Comparison of ENCODE assay signal across 9 mouse cellular contexts in the genomic region with DNA sequence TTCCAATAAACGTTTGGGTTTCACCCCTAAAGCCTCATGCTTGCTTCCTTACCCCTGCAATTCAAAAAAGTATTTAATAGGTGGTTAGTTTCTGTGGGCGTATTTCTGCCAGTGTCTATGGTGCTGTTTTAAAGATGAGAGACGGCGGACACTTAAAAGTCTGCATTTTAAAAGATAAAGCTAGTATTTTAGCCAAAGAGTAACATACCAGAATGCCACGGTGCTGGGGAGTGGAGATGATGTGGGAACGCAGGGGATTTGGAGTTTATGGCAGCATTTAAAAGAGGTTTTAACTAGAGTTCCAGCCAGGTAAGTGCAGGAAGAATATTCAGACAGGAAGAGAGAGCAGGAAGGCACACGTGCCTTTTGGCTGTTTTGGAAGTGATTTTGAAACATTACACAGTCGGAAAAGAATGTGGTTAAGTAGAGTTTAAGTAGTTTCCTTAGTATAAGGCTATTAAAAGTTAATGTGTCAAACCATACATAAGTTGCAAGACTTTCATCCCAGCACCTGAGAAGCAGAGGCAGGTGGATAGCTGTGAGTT. TPM values are rescaled to one million over a fixed set of nuclear protein-coding genes. Genes with fewer than 3 reads are reported as not detected.
DNase-seq lines count a peak whose midpoint lies in the region; ATAC-seq and TF ChIP-seq lines count a peak whose summit lies in the region.
"Had no signal": no experiment of that assay in that cellular context is flagged by ENCODE, and none has a peak within 500 bp of the region (broad histone marks: within the 10 kb centered on the region; RNA-seq: fewer than 3 reads in every experiment).

No protein-coding gene starts in this region.

- peak overlapping the region; percentile 81 for H3K9ac ChIP-seq in heart, adult 2 months (ENCODE audit: low read depth, low read length)
- peak overlapping the region; percentile 83 for H3K9ac ChIP-seq in heart, embryonic 16.5 days (ENCODE audit: low read length)

- TF ChIP-seq POLR2A in heart, adult 2 months (IDR thresholded peaks at IDR 0.05; ENCODE audit: insufficient read depth, low read depth, low read length) = no peak

- H3K79me2 ChIP-seq in heart, adult 2 months (replicated peaks; ENCODE audit: control insufficient read depth, insufficient read depth, low read length) = no peaks in the 10 kb centered on the region
- H3K79me2 ChIP-seq in macrophage (ENCODE audit: inconsistent target) = peaks cover 21% of the 10 kb centered on the region

- H3K36me3 ChIP-seq in heart, adult 2 months (ENCODE audit: control insufficient read depth, insufficient read depth, low read length) = peaks cover 23% of the 10 kb centered on the region
- H3K36me3 ChIP-seq in E14TG2a.4 (ENCODE audit: insufficient read depth, low read length) = peaks cover 37% of the 10 kb centered on the region
- peaks cover 22% of the 10 kb centered on the region for H3K36me3 ChIP-seq in heart, embryonic 16.5 days (ENCODE audit: control insufficient read depth, insufficient read depth)
- H3K36me3 ChIP-seq in macrophage (ENCODE audit: inconsistent target) = peaks cover 21% of the 10 kb centered on the region; the same call in 1 of the 2 replicates

- peaks cover 3% of the 10 kb centered on the region for H3K4me1 ChIP-seq in heart, adult 2 months (ENCODE audit: control insufficient read depth, insufficient read depth, low read length)
- peaks cover 30% of the 10 kb centered on the region for H3K4me1 ChIP-seq in E14TG2a.4 (replicated peaks; ENCODE audit: low read depth, low read length)
- H3K4me1 ChIP-seq in heart, embryonic 16.5 days (ENCODE audit: control insufficient read depth, insufficient read depth, low read length) = peaks cover 18% of the 10 kb centered on the region

- H3K4me3 ChIP-seq in heart, adult 2 months = peak overlapping the region; percentile 69
- H3K4me3 ChIP-seq in E14TG2a.4 (replicated peaks; ENCODE audit: low read length) (peak overlapping the region; percentile 97), macrophage (ENCODE audit: inconsistent target) (peak overlapping the region; percentile 87)
- peak overlapping the region; percentile 94 for H3K4me3 ChIP-seq in heart, embryonic 16.5 days (ENCODE audit: low read length)

- H3K9me3 ChIP-seq in E14TG2a.4 (ENCODE audit: low read length) = no peaks in the 10 kb centered on the region
- H3K9me3 ChIP-seq in heart, embryonic 16.5 days (replicated peaks; ENCODE audit: control insufficient read depth, low read length) = no peaks in the 10 kb centered on the region

- no peak for TF ChIP-seq CTCF in heart, adult 2 months (IDR thresholded peaks at IDR 0.05)
- TF ChIP-seq CTCF in E14TG2a.4 (conservative IDR thresholded peaks at IDR 0.05; ENCODE audit: low read length) = no peak

- intact Hi-C loops in heart, adult 2 months (cut with DNase I) = loop anchor here (5.0 kb wide), 1 partner anchor 1066 kb away; no protein-coding TSS in a partner anchor
- intact Hi-C loops in heart, postnatal 14 days (cut with DNase I) = no loop called here
- intact Hi-C loops in left cerebral cortex, postnatal 14 days (cut with DNase I) = no loop called here
- intact Hi-C loops in gastrocnemius, postnatal 36 days (cut with DNase I) = no loop called here

- no peak for TF ChIP-seq EP300 in heart, adult 2 months (IDR thresholded peaks at IDR 0.05; ENCODE audit: insufficient read depth, low read depth, low read length)

- peak overlapping the region; percentile 84 for H3K27ac ChIP-seq in heart, adult 2 months
- H3K27ac ChIP-seq in heart, embryonic 16.5 days (ENCODE audit: low read length) = peak overlapping the region; percentile 81
- peak overlapping the region; percentile 79 for H3K27ac ChIP-seq in macrophage

- H3K4me2 ChIP-seq in heart, embryonic 16.5 days (ENCODE audit: low read depth, low read length) = peak overlapping the region; percentile 89

- H3K27me3 ChIP-seq in heart, adult 2 months (ENCODE audit: control insufficient read depth, insufficient read depth, low read length) = no peaks in the 10 kb centered on the region
- H3K27me3 ChIP-seq in E14TG2a.4 (ENCODE audit: insufficient read depth, low read length) = no peaks in the 10 kb centered on the region
- no peaks in the 10 kb centered on the region for H3K27me3 ChIP-seq in heart, embryonic 16.5 days (ENCODE audit: control insufficient read depth, insufficient read depth, low read length)

- ATAC-seq in heart, embryonic 16.5 days (replicated peaks; ENCODE audit: extremely low read depth, insufficient read depth, low FRiP score) = no peak

- no peak for DNase-seq in heart, adult 2 months
- no peak for DNase-seq in heart, postnatal 14 days
- DNase-seq in left cerebral cortex, postnatal 14 days (ENCODE audit: low spot score in 2 of 2) = no peak
- DNase-seq in cerebellum, postnatal 14 days = no peak
- DNase-seq in gastrocnemius, postnatal 36 days = no peak
- DNase-seq: gastrocnemius, postnatal 25 days had no signal

- 5% methylated on average over 8 of the region's 8 CpGs for WGBS in heart, adult 2 months
- WGBS in heart, embryonic 16.5 days = 7% methylated on average over 8 of the region's 8 CpGs
- 4% methylated on average over 8 of the region's 8 CpGs for WGBS in macrophage (ENCODE audit: missing documents)

RNA-seq across cellular contexts. Expression of a gene that starts 1.1 kb away (rescaled TPM):
- 100 to 1,000 TPM; 189 to 223 TPM for total RNA-seq in heart, adult 2 months (2021)
- 457 and 603 TPM in 2 replicates for polyA plus RNA-seq in heart, adult 2 months (2012; rRNA removed)
- total RNA-seq in heart, postnatal 14 days (2021) = 100 to 1,000 TPM; 219 to 226 TPM
- polyA plus RNA-seq in heart, embryonic 16.5 days (2015; fragmentation: Nextera tagmentation; extraction: Ambion mirVana) = 80.6 and 89.4 TPM in 2 replicates
- total RNA-seq in macrophage (2018; cell fraction: chromatin; rRNA removed) = 100 to 1,000 TPM in 23 of 26 experiments, 10 to 100 TPM in 3; 75.3 to 366 (median 135) TPM
- 1,000 to 10,000 TPM; 1,022 to 2,773 (median 1,792) TPM for total RNA-seq in macrophage (2018; cell fraction: cytosol; rRNA removed)
- total RNA-seq in macrophage (2018; cell fraction: nucleus; rRNA removed) = 100 to 1,000 TPM; 214 to 596 (median 294) TPM
- 762 to 2,105 TPM (median 1,911 TPM) in 3 replicates for polyA plus RNA-seq in macrophage (2018)
- total RNA-seq in left cerebral cortex, postnatal 14 days (2021) = 100 to 1,000 TPM; 222 to 226 TPM
- 100 to 1,000 TPM; 159 to 243 TPM for total RNA-seq in gastrocnemius, postnatal 36 days (2021)

RNA-seq across cellular contexts. Expression of a gene that starts 8.7 kb away (rescaled TPM):
- total RNA-seq in heart, adult 2 months (2021) = 1 to 10 TPM; 7.6 to 9.2 TPM
- polyA plus RNA-seq in heart, adult 2 months (2012; rRNA removed) = 5.8 and 9.3 TPM in 2 replicates
- 1 to 10 TPM; 9.2 to 9.4 TPM for total RNA-seq in heart, postnatal 14 days (2021)
- 8.3 and 9.1 TPM in 2 replicates for polyA plus RNA-seq in heart, embryonic 16.5 days (2015; fragmentation: Nextera tagmentation; extraction: Ambion mirVana)
- total RNA-seq in macrophage (2018; cell fraction: chromatin; rRNA removed) = 1 to 10 TPM in 14 of 26 experiments, under 1 TPM in 9, not detected in 3; 0.28 to 3.1 (median 1.2) TPM
- total RNA-seq in macrophage (2018; cell fraction: cytosol; rRNA removed) = 1 to 10 TPM in 10 of 26 experiments, under 1 TPM in 16; 0.15 to 1.7 (median 0.69) TPM
- 1 to 10 TPM in 15 of 26 experiments, under 1 TPM in 9, not detected in 2; 0.17 to 6.0 (median 1.2) TPM for total RNA-seq in macrophage (2018; cell fraction: nucleus; rRNA removed)
- polyA plus RNA-seq in macrophage (2018) = 1.3 to 1.5 TPM (median 1.4 TPM) in 3 replicates
- 10 to 100 TPM; 18.3 to 23.3 TPM for total RNA-seq in left cerebral cortex, postnatal 14 days (2021)
- total RNA-seq in gastrocnemius, postnatal 36 days (2021) = 1 to 10 TPM; 5.6 to 9.2 TPM
